ENCODE assay signal across 8 mouse cellular contexts in genomic region chr2:79511676-79512323, GRCm38 (mm10). TPM values are rescaled to one million over a fixed set of nuclear protein-coding genes. Genes with fewer than 3 reads are reported as not detected.
DNase-seq lines count a peak whose midpoint lies in the region; ATAC-seq and TF ChIP-seq lines count a peak whose summit lies in the region.

No protein-coding gene starts in this region.

- H3K9ac ChIP-seq in intestine, embryonic 14.5 days (ENCODE audit: low read length), result no peak overlapping the region

- H3K4me1 ChIP-seq in cortical plate, adult 2 months (ENCODE audit: control insufficient read depth, insufficient read depth, low read length), result peaks cover 1% of the 10 kb centered on the region; the same call in 1 of the 2 replicates
- H3K4me1 ChIP-seq in intestine, embryonic 14.5 days (replicated peaks; ENCODE audit: control insufficient read depth, insufficient read depth, low read length), result peaks cover 5% of the 10 kb centered on the region; the same call in 1 of the 2 replicates
- H3K4me1 ChIP-seq in megakaryocyte, embryonic 14.5 days, result peaks cover 23% of the 10 kb centered on the region

- intact Hi-C loops in gastrocnemius, postnatal 14 days (cut with DNase I; ENCODE audit: low total_unique reads), result loop anchor here (5.0 kb wide), 1 partner anchor 136 kb away; no protein-coding TSS in a partner anchor

- no peak for TF ChIP-seq POLR2A in cortical plate, adult 2 months (IDR thresholded peaks at IDR 0.05; ENCODE audit: extremely low read depth, insufficient read depth, low read length)

- H3K4me3 ChIP-seq in cortical plate, adult 2 months (ENCODE audit: insufficient read depth, low read length), result no peak overlapping the region
- H3K4me3 ChIP-seq in intestine, embryonic 14.5 days (ENCODE audit: low read depth, low read length), result 0 out of 2 replicates have a peak overlapping the region, but pooled peaks have one; percentile 6
- peak overlapping the region; percentile 88 for H3K4me3 ChIP-seq in megakaryocyte, embryonic 14.5 days (replicated peaks)

- H3K27me3 ChIP-seq in intestine, embryonic 14.5 days (replicated peaks; ENCODE audit: control insufficient read depth, insufficient read depth, low read length), result no peaks in the 10 kb centered on the region
- no peaks in the 10 kb centered on the region for H3K27me3 ChIP-seq in megakaryocyte, embryonic 14.5 days (replicated peaks)

- ATAC-seq in intestine, embryonic 14.5 days (replicated peaks; ENCODE audit: low FRiP score, low TSS enrichment, low read depth), result no peak
- no peak; the same call in 1 of the 2 replicates for ATAC-seq in monocyte, adult 5-6 weeks (replicated peaks; ENCODE audit: insufficient number of reproducible peaks, low FRiP score, low TSS enrichment, poor library complexity, severe bottlenecking)

- peak; percentile 22 for DNase-seq in T-cell, adult 2 months (ENCODE audit: low spot score)
- DNase-seq in gastrocnemius, postnatal 14 days, result peak; percentile 41
- peak; percentile 81 for DNase-seq in intestine, embryonic 14.5 days (ENCODE audit: low spot score)
- peak; percentile 19 to 88 for DNase-seq in left cerebral cortex, adult 9 months (ENCODE audit: low spot score in 2 of 2)
- peak; percentile 82 for DNase-seq in right cerebral cortex, postnatal 4 days

- no peaks in the 10 kb centered on the region for H3K9me3 ChIP-seq in intestine, embryonic 14.5 days (ENCODE audit: control insufficient read depth, low read length)
- no peaks in the 10 kb centered on the region for H3K9me3 ChIP-seq in megakaryocyte, embryonic 14.5 days

- 25% methylated on average over 11 of the region's 11 CpGs for WGBS in intestine, embryonic 14.5 days

- no peak overlapping the region for H3K27ac ChIP-seq in cortical plate, adult 2 months (ENCODE audit: insufficient read depth, low read length)
- H3K27ac ChIP-seq in intestine, embryonic 14.5 days (ENCODE audit: low read depth), result no peak overlapping the region

- peak; percentile 57; the same call in 1 of the 2 replicates for TF ChIP-seq CTCF in cortical plate, adult 2 months (IDR thresholded peaks at IDR 0.05; ENCODE audit: extremely low read depth, insufficient read depth, low read length)

- H3K36me3 ChIP-seq in intestine, embryonic 14.5 days (ENCODE audit: control insufficient read depth, insufficient read depth, low read length), result no peaks in the 10 kb centered on the region
- H3K36me3 ChIP-seq in megakaryocyte, embryonic 14.5 days (replicated peaks; ENCODE audit: low read length), result no peaks in the 10 kb centered on the region

- peak overlapping the region; percentile 33 for H3K4me2 ChIP-seq in intestine, embryonic 14.5 days (ENCODE audit: low read length)

RNA-seq across cellular contexts. Expression of gene Cerkl, which starts 55.2 kb away (rescaled TPM):
- 3.3 and 5.1 TPM in 2 replicates for polyA plus RNA-seq in cortical plate, adult 2 months (2012; rRNA removed)
- total RNA-seq in gastrocnemius, postnatal 14 days (2021), result under 1 TPM; 0.25 to 0.33 TPM
- 0.64 TPM in 1 of 2 replicates, not detected in the other for polyA plus RNA-seq in intestine, embryonic 14.5 days (2014; fragmentation: Nextera tagmentation; extraction: Ambion mirVana)
- polyA plus RNA-seq in megakaryocyte, embryonic 14.5 days (2012; ENCODE audit: insufficient read depth, low replicate concordance), result not detected in 2 replicates
- 15.2 to 38.2 TPM (median 17.0 TPM) in 3 replicates for total RNA-seq in monocyte, adult 5-6 weeks (2017)

RNA-seq across cellular contexts. Expression of gene Neurod1, which starts 55.2 kb away (rescaled TPM):
- 11.8 and 14.5 TPM in 2 replicates for polyA plus RNA-seq in cortical plate, adult 2 months (2012; rRNA removed)
- total RNA-seq in gastrocnemius, postnatal 14 days (2021), result under 1 TPM in 1 of 2 experiments, not detected in 1; 0.10 TPM
- polyA plus RNA-seq in intestine, embryonic 14.5 days (2014; fragmentation: Nextera tagmentation; extraction: Ambion mirVana), result 0.62 and 2.3 TPM in 2 replicates
- not detected in 2 replicates for polyA plus RNA-seq in megakaryocyte, embryonic 14.5 days (2012; ENCODE audit: insufficient read depth, low replicate concordance)
- total RNA-seq in monocyte, adult 5-6 weeks (2017), result not detected in 3 replicates

Comparison
In these comparisons a context has a peak if more than half of its experiments do, and no peak if none do; other contexts are left out.
1. DNase-seq: peak in every context shown above with its lines; median percentile 82 in right cerebral cortex, postnatal 4 days; 81 in intestine, embryonic 14.5 days; 54 in left cerebral cortex, adult 9 months; 41 in gastrocnemius, postnatal 14 days; 22 in T-cell, adult 2 months.